Mouse (Mus musculus) olfactory bulb, adult 2 months (tissue): ENCODE measurements around the gene Plcb3.

ENCODE experiments used
- CTCF ChIP-seq: fragments of 200-500 bp; IDR thresholded peaks from 2 replicates; pipeline ENCODE4 v1.5.1; 2012; ENCODE audit warnings: low read depth, mild to moderate bottlenecking, low read length, moderate library complexity; ENCODE audit not compliant: insufficient read depth
- POLR2A ChIP-seq: fragments of 200-500 bp; IDR thresholded peaks from 2 replicates; pipeline ENCODE4 v1.6.1; 2012; ENCODE audit warnings: mild to moderate bottlenecking, low read depth, low read length, moderate library complexity; ENCODE audit not compliant: insufficient read depth

DNA sequence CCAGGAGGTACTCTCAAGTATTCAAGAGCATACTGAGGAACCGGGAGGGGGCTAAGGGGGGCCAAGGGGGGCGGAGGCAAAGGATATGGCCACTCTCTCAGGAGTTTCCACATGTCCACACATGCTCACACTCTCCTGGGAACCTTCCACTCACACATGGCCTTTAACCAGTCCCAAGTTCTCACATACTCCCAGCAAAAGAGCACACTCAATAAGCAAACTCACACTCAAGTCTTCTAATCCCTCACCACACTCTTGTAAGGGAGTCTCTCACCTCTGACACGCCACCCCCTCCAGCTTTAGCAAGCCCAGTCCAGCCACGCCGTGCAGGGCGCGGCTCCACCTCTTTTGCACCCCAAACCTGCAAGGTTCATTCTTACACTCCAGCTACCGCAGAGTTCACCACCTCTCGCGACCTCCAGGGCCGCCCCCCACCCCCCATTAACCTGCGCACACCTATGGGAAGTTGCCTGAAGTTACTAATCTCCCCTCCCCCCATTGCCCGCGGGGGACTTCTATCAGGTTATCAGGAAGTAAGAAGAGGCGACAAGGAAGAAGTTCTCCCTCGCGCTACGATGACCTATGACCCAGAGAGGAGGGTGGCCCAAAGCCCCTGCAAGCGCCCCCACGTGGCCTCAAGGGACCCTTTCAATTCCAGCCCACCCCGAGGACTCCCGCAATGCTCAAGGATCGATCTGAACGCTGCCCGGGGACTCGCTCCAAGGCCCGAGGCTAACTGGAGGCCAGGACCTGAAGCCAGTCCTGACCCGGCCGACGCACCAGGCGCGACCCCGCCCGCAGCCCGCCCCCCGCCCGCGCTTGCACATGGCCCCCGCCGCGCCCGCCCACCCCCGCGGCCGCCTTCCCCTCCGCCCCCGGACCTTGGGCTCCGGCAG, 55.3 kb downstream of the Plcb3 start:
- TF ChIP-seq CTCF: no peak
- peak; percentile 5; the same call in 1 of the 2 replicates for TF ChIP-seq POLR2A
